Mouse (Mus musculus) testis, postnatal 10 days (tissue): ENCODE measurements around the gene Rarg.

Experiments used
- DNase-seq: peaks from one replicate; pipeline ENCODE4 v3.0.0; 2021; ENCODE audit warnings: low spot score

Gene Rarg

GRCm38 (mm10) chr15:102257202-102258075, at the start of gene Rarg:
TSS of gene Rarg (minus strand) at chr15:102257517.
- peak; percentile 54 for DNase-seq

GRCm38 (mm10) chr15:102302542-102302941, 45.2 kb upstream of the Rarg start:
- no peak for DNase-seq

GRCm38 (mm10) chr15:102296368-102297006, 39.2 kb upstream of the Rarg start:
- DNase-seq, result no peak

GRCm38 (mm10) chr15:102295633-102296367, 38.5 kb upstream of the Rarg start, which contains the start of gene Espl1:
TSS of gene Espl1 (plus strand) at chr15:102296266.
- DNase-seq, result peak; percentile 96

GRCm38 (mm10) chr15:102287395-102287794, 30.1 kb upstream of the Rarg start:
- DNase-seq, result no peak

GRCm38 (mm10) chr15:102283648-102284047, 26.3 kb upstream of the Rarg start:
- no peak for DNase-seq

GRCm38 (mm10) chr15:102282463-102283292, 25.4 kb upstream of the Rarg start:
- no peak for DNase-seq

- DNase-seq, result no peak
Measured at GRCm38 (mm10) chr15:102280623-102281022, 23.3 kb upstream of the Rarg start.

GRCm38 (mm10) chr15:102279783-102280520, 22.6 kb upstream of the Rarg start:
- DNase-seq, result no peak

GRCm38 (mm10) chr15:102279092-102279782, 21.9 kb upstream of the Rarg start, which contains the start of gene Mfsd5:
TSS of gene Mfsd5 (plus strand) at chr15:102279454.
- peak; percentile 96 for DNase-seq

GRCm38 (mm10) chr15:102278726-102279091, 21.4 kb upstream of the Rarg start:
- DNase-seq, result no peak

- no peak for DNase-seq
Measured at GRCm38 (mm10) chr15:102273982-102274716, 16.8 kb upstream of the Rarg start.

- no peak for DNase-seq
Measured at GRCm38 (mm10) chr15:102271441-102271840, 14.1 kb upstream of the Rarg start.

- no peak for DNase-seq
Measured at GRCm38 (mm10) chr15:102270274-102270960, 13.1 kb upstream of the Rarg start, which contains the start of gene Gm9918. TSS of gene Gm9918 (plus strand) at chr15:102270563.

GRCm38 (mm10) chr15:102265548-102265947, 8.2 kb upstream of the Rarg start:
- no peak for DNase-seq

- DNase-seq, result no peak
Measured at GRCm38 (mm10) chr15:102263037-102263436, 5.7 kb upstream of the Rarg start.

- no peak for DNase-seq
Measured at GRCm38 (mm10) chr15:102262582-102262981, 5.3 kb upstream of the Rarg start.

GRCm38 (mm10) chr15:102258581-102259253, 1.4 kb upstream of the Rarg start:
- DNase-seq, result no peak
